ENCODE assay signal across 25 mouse cellular contexts in the genomic region with DNA sequence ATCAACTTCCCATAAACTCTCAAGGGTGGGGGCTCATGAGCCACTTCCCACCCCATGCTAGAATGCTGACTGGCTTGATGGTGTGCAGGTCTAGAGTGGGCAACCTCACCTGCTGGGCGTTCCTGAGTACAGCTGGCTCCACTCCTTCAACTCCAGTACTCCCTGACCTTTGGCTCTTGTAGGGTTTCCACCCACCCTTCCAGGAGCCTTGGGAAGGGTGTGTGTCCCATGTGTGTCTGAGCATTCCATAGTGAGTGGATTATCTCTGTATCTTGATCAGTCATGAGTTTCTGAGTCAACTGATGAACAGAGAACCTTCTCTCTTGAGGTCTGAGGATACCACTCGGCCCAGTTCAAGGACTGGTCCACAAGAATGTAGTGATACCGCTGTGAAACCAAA. TPM values are rescaled to one million over a fixed set of nuclear protein-coding genes. Genes with fewer than 3 reads are reported as not detected.
DNase-seq lines count a peak whose midpoint lies in the region; ATAC-seq and TF ChIP-seq lines count a peak whose summit lies in the region.
"Had no signal": no experiment of that assay in that cellular context is flagged by ENCODE, and none has a peak within 500 bp of the region (broad histone marks: within the 10 kb centered on the region; RNA-seq: fewer than 3 reads in every experiment).

No protein-coding gene starts in this region.

- WGBS in intestine, postnatal 0 days, result 60% methylated on average over 3 of the region's 3 CpGs
- 82% methylated on average over 3 of the region's 3 CpGs for WGBS in liver, embryonic 11.5 days

- no peaks in the 10 kb centered on the region for H3K36me3 ChIP-seq in E14TG2a.4 (ENCODE audit: insufficient read depth, low read length)
- no peaks in the 10 kb centered on the region for H3K36me3 ChIP-seq in intestine, postnatal 0 days (ENCODE audit: control insufficient read depth, insufficient read depth)
- no peaks in the 10 kb centered on the region for H3K36me3 ChIP-seq in liver, embryonic 11.5 days (ENCODE audit: control insufficient read depth, insufficient read depth, low read length)
- H3K36me3 ChIP-seq: forebrain, embryonic 10.5 days; heart, embryonic 12.5 days; heart, embryonic 15.5 days had no signal

- DNase-seq in ZHBTc4 (ENCODE audit: low read depth, low spot score), result peak; percentile 35
- no peak for DNase-seq in liver, embryonic 11.5 days (ENCODE audit: low spot score)
- no peak for DNase-seq in embryo, embryonic 10.5 days (ENCODE audit: low spot score)
- DNase-seq in testis, postnatal 10 days (ENCODE audit: low spot score), result no peak
- DNase-seq: adrenal gland, adult 2 months; adrenal gland, postnatal 14 days; B cell, adult 2 months; cerebellum, adult 11-12 months; cerebellum, adult 8-10 months; cerebellum, postnatal 10 days; cerebellum, postnatal 36 days; gastrocnemius, postnatal 10 days; heart, adult 18-20 months; heart, postnatal 10 days; heart, postnatal 36 days had no signal

- no peak overlapping the region for H3K27ac ChIP-seq in intestine, postnatal 0 days (ENCODE audit: low read depth, low read length)
- H3K27ac ChIP-seq in liver, embryonic 11.5 days (ENCODE audit: low read depth, low read length), result no peak overlapping the region
- H3K27ac ChIP-seq: forebrain, embryonic 10.5 days; forebrain, embryonic 13.5 days; heart, embryonic 15.5 days; hindbrain, embryonic 14.5 days; hindbrain, postnatal 0 days had no signal

- peak overlapping the region; percentile 21 for H3K4me3 ChIP-seq in E14TG2a.4 (replicated peaks; ENCODE audit: low read length)
- H3K4me3 ChIP-seq in intestine, postnatal 0 days (ENCODE audit: low read depth, low read length), result no peak overlapping the region
- H3K4me3 ChIP-seq in liver, embryonic 11.5 days (ENCODE audit: low read depth, low read length), result no peak overlapping the region
- H3K4me3 ChIP-seq: forebrain, embryonic 10.5 days; forebrain, embryonic 13.5 days; heart, embryonic 12.5 days; heart, embryonic 15.5 days had no signal

- TF ChIP-seq CTCF in E14TG2a.4 (conservative IDR thresholded peaks at IDR 0.05; ENCODE audit: low read length), result no peak
- 0 out of 2 replicates have a peak, but pooled peaks have one; percentile 14 for TF ChIP-seq CTCF in intestine, postnatal 0 days (IDR thresholded peaks at IDR 0.05; ENCODE audit: low read depth)

- no peak overlapping the region for H3K4me2 ChIP-seq in intestine, postnatal 0 days (replicated peaks; ENCODE audit: low read depth)
- H3K4me2 ChIP-seq in liver, embryonic 11.5 days, result no peak overlapping the region
- H3K4me2 ChIP-seq: forebrain, embryonic 13.5 days; heart, embryonic 12.5 days; heart, embryonic 15.5 days; hindbrain, embryonic 14.5 days had no signal

- H3K9ac ChIP-seq in intestine, postnatal 0 days (ENCODE audit: low read depth, low read length), result no peak overlapping the region
- no peak overlapping the region for H3K9ac ChIP-seq in liver, embryonic 11.5 days (ENCODE audit: low read depth, low read length)
- H3K9ac ChIP-seq: forebrain, embryonic 13.5 days; heart, embryonic 12.5 days; heart, embryonic 15.5 days; hindbrain, embryonic 14.5 days had no signal

- H3K4me1 ChIP-seq in E14TG2a.4 (replicated peaks; ENCODE audit: low read depth, low read length), result peaks cover 56% of the 10 kb centered on the region
- H3K4me1 ChIP-seq in intestine, postnatal 0 days (replicated peaks; ENCODE audit: control insufficient read depth, insufficient read depth, low read length), result no peaks in the 10 kb centered on the region
- no peaks in the 10 kb centered on the region for H3K4me1 ChIP-seq in liver, embryonic 11.5 days (replicated peaks; ENCODE audit: control insufficient read depth, insufficient read depth, low read length)
- H3K4me1 ChIP-seq: forebrain, embryonic 10.5 days; forebrain, embryonic 13.5 days; heart, embryonic 12.5 days; heart, embryonic 15.5 days had no signal

- H3K9me3 ChIP-seq in E14TG2a.4 (ENCODE audit: low read length), result no peaks in the 10 kb centered on the region
- H3K9me3 ChIP-seq in intestine, postnatal 0 days (ENCODE audit: control insufficient read depth), result no peaks in the 10 kb centered on the region
- H3K9me3 ChIP-seq in liver, embryonic 11.5 days (ENCODE audit: control insufficient read depth, low read length), result no peaks in the 10 kb centered on the region
- H3K9me3 ChIP-seq: forebrain, embryonic 10.5 days; forebrain, embryonic 13.5 days; heart, embryonic 12.5 days; heart, embryonic 15.5 days had no signal

- no peaks in the 10 kb centered on the region for H3K27me3 ChIP-seq in E14TG2a.4 (ENCODE audit: insufficient read depth, low read length)
- H3K27me3 ChIP-seq in intestine, postnatal 0 days (replicated peaks; ENCODE audit: control insufficient read depth, insufficient read depth, low read length), result no peaks in the 10 kb centered on the region
- H3K27me3 ChIP-seq in liver, embryonic 11.5 days (replicated peaks; ENCODE audit: control insufficient read depth, insufficient read depth, low read length), result no peaks in the 10 kb centered on the region
- H3K27me3 ChIP-seq: forebrain, embryonic 13.5 days; heart, embryonic 12.5 days; heart, embryonic 15.5 days had no signal

- ATAC-seq in intestine, postnatal 0 days, result peak; percentile 77
- ATAC-seq in liver, embryonic 11.5 days (replicated peaks; ENCODE audit: low FRiP score), result no peak
- ATAC-seq: forebrain, embryonic 13.5 days; forebrain, embryonic 16.5 days; hindbrain, postnatal 0 days; inflammation-experienced regulatory T-cells, adult 6 months had no signal

RNA-seq across cellular contexts. Expression of a gene that starts 17.8 kb away (rescaled TPM):
- 21.0 and 21.4 TPM in 2 replicates for polyA plus RNA-seq in intestine, postnatal 0 days (2015; fragmentation: Nextera tagmentation; extraction: Ambion mirVana)
- 35.1 and 40.4 TPM in 2 replicates for polyA plus RNA-seq in liver, embryonic 11.5 days (2014; fragmentation: Nextera tagmentation; extraction: Ambion mirVana)

RNA-seq across cellular contexts. Expression of a gene that starts 44.8 kb away (rescaled TPM):
- 2.1 and 3.0 TPM in 2 replicates for polyA plus RNA-seq in intestine, postnatal 0 days (2015; fragmentation: Nextera tagmentation; extraction: Ambion mirVana)
- polyA plus RNA-seq in liver, embryonic 11.5 days (2014; fragmentation: Nextera tagmentation; extraction: Ambion mirVana), result not detected in 2 replicates
- polyA plus RNA-seq: inflammation-experienced regulatory T-cells, adult 6 months had no signal
